Mouse (Mus musculus) E14TG2a.4 (cell line): ENCODE data around the gene Ugt1a9.

ENCODE experiments used
- H3K27me3 ChIP-seq: 2 replicates; pipeline ENCODE4 v1.6.1; 2014; ENCODE audit warnings: low read length, control low read depth; ENCODE audit not compliant: insufficient read depth
- H3K36me3 ChIP-seq: 2 replicates; pipeline ENCODE4 v1.6.1; 2014; ENCODE audit warnings: low read length, control low read depth; ENCODE audit not compliant: insufficient read depth
- H3K4me1 ChIP-seq: replicated peaks from 2 replicates; pipeline ENCODE4 v1.6.1; 2014; ENCODE audit warnings: low read depth, low read length, control low read depth
- H3K4me3 ChIP-seq: replicated peaks from 2 replicates; pipeline ENCODE4 v1.5.1; 2014; ENCODE audit warnings: mild to moderate bottlenecking, low read length
- H3K9me3 ChIP-seq: 2 replicates; pipeline ENCODE4 v1.6.1; 2014; ENCODE audit warnings: low read length, control low read depth
- CTCF ChIP-seq: conservative IDR thresholded peaks from 2 replicates; pipeline ENCODE4 v1.5.1; 2014; ENCODE audit warnings: low read length
- NANOG ChIP-seq: IDR thresholded peaks from 2 replicates; pipeline ENCODE4 v1.6.1; 2014; ENCODE audit warnings: borderline replicate concordance, low read length, mixed read lengths
- POU5F1 ChIP-seq: IDR thresholded peaks from 2 replicates; pipeline ENCODE4 v1.6.1; 2014; ENCODE audit warnings: low read length, borderline replicate concordance

The Ugt1a9 gene

DNA sequence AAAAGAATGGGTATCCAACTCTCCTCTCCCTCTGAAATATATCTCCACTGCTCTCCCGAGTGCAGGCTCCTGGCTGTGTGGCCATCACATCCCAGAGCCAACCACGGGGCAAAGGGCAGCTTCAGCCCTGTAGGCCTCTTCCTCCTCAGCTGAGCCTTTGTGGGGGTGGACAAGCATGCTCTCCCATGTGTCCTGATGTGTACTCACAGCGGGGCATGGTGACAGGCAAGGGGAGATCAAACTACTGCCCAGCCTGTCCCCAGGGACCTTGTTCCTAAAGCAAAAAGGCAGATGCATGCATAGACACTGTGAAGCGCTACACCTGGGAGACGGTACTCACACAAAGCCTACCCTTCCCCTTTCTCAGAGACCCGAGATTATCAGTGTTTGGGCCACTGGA lies 189.5 kb downstream of the Ugt1a9 start:
- Histone ChIP-seq H3K36me3 (peaks cover 59% of the 10 kb centered on the region), H3K27me3 (peaks cover 27% of the 10 kb centered on the region), H3K4me1 (peaks cover 37% of the 10 kb centered on the region), H3K4me3 (no peak overlapping the region), H3K9me3 (peaks cover 51% of the 10 kb centered on the region)
- TF ChIP-seq CTCF (no peak), POU5F1 (no peak), NANOG (no peak)

DNA sequence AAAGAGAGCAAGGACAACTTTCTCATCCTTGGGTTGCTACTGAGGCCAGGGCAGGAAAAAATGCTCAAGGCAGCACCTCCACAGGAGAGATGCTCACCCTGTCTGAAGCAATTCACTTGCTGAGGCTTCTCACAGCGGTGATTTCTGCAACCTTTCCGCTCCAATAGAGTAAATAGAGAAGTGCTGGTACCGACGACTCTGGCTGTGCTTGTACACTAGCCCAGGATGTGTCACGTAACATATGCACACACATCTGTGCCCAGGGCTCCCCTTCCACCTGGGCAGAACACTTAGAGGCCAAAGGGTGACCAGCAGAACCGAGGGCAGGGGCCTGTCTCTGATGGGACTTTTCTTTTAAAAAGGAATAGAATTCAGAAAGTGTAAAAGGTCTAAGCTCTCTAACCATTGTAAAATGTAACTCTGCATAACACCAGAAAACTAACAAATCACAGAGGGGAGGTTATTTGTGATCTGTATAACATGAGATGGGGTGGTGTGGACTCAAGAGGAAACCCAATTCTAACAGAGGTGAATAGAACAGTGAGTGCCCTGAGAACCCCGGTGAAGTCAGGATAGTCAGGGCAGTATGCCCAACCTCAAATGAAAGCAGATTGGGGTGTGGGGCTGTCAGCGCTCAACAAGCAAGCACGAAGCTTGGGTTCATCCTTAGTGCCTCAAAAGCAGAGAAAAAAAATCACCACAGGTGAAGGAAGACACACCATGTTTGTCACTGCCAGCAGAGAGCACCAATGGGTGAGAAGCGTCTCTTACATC lies 190.2 kb downstream of the Ugt1a9 start:
- Histone ChIP-seq H3K4me1 (peaks cover 38% of the 10 kb centered on the region), H3K36me3 (peaks cover 66% of the 10 kb centered on the region), H3K4me3 (no peak overlapping the region), H3K27me3 (peaks cover 21% of the 10 kb centered on the region), H3K9me3 (peaks cover 58% of the 10 kb centered on the region)
- TF ChIP-seq CTCF, result no peak
- no peak for TF ChIP-seq POU5F1
- no peak for TF ChIP-seq NANOG

DNA sequence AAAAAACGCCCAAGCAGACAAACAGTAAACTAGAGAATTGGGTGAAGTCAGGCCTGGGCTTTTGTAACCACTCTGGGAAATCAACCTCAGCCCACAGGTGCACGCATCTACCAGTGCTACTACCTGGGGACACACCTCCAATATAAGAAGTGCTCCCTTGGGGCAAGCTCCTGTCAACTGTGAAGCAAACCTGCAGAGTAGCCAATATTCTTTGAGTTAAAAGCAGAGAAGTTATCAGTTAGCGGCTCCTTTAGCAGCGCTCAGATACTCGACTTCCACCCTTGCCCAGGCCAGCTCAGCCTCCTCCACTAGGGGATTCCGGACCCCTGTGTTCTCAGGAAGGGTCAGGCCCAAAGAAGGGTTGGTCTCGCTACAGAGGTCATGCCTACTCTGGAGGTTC lies 191.1 kb downstream of the Ugt1a9 start:
- H3K4me1 ChIP-seq, result peaks cover 38% of the 10 kb centered on the region

DNA sequence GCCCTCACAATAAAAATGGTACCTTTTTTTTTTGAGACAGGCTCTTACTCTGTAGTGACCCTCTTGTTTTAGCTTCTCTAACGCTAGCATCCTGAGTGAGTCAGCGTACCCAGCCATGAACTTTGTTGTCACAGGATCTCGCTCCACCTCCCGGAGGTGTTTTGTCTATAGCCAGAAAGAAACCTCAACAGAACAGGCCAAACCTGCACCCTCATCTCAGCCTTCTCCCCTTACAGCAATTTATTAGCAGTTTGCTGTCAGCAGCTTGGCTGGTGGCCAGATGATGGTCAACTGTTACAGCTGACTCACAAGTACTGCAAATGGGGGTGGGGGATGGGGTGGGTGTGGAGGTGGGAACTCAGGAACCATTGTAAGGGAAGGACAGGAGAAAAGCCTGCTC lies 191.7 kb downstream of the Ugt1a9 start:
- H3K9me3 ChIP-seq, result peaks cover 71% of the 10 kb centered on the region
- no peak overlapping the region for H3K4me3 ChIP-seq
- H3K27me3 ChIP-seq, result peaks cover 11% of the 10 kb centered on the region
- H3K36me3 ChIP-seq, result peaks cover 80% of the 10 kb centered on the region
- TF ChIP-seq NANOG, result no peak
- TF ChIP-seq POU5F1, result no peak
- H3K4me1 ChIP-seq, result peaks cover 38% of the 10 kb centered on the region

More for the DNA sequence above, 191.1 kb downstream of the Ugt1a9 start:
- TF ChIP-seq NANOG (no peak), CTCF (no peak), POU5F1 (no peak)
- Histone ChIP-seq H3K9me3 (peaks cover 67% of the 10 kb centered on the region), H3K36me3 (peaks cover 75% of the 10 kb centered on the region), H3K4me3 (no peak overlapping the region), H3K27me3 (peaks cover 13% of the 10 kb centered on the region)

DNA sequence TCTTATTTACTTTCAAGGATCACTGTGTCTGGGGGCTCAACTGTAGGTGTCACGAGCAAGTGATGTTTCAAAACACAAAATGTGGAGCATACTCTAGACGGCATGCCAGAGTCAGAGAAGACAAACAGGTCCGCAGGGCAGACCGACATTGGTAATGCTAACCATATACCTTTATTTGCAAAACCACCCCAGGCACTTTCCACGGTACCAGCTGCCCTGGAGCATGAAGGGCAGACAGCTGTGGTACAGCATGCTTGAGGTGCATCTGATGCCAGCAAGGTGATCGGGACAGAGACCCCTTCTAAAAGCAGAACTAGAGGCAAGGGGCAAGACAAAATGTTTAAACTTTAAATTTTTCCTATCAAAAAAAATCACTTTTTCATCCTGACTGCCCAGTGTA lies 192.4 kb downstream of the Ugt1a9 start:
- TF ChIP-seq CTCF (no peak), POU5F1 (no peak)
- H3K9me3 ChIP-seq, result peaks cover 77% of the 10 kb centered on the region
- H3K36me3 ChIP-seq, result peaks cover 88% of the 10 kb centered on the region
- no peak overlapping the region for H3K4me3 ChIP-seq
- H3K4me1 ChIP-seq, result peaks cover 38% of the 10 kb centered on the region
- H3K27me3 ChIP-seq, result peaks cover 5% of the 10 kb centered on the region

DNA sequence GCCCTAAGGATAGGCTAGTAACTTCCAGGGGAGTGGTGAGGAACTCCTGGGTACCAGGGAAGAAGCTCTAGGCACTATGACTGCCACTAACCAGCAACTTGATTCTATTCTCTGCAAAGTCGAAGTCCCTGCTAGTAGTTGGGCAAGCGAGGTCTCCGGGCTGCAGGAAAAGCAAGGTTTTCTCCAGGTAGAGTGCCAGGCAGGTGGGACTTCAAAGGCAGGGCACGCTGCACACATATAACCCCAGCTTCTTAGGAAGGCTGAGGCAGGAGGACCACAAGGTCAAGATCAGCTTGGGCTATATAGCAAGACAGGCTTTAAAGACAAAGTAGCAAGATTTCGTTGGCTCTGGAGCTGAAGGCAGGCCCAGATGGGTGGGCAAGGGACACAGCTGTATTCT lies 193.2 kb downstream of the Ugt1a9 start:
- Histone ChIP-seq H3K4me1 (peaks cover 38% of the 10 kb centered on the region), H3K4me3 (no peak overlapping the region), H3K36me3 (peaks cover 96% of the 10 kb centered on the region), H3K9me3 (peaks cover 85% of the 10 kb centered on the region), H3K27me3 (no peaks in the 10 kb centered on the region)
- TF ChIP-seq CTCF (no peak), POU5F1 (no peak), NANOG (no peak)

DNA sequence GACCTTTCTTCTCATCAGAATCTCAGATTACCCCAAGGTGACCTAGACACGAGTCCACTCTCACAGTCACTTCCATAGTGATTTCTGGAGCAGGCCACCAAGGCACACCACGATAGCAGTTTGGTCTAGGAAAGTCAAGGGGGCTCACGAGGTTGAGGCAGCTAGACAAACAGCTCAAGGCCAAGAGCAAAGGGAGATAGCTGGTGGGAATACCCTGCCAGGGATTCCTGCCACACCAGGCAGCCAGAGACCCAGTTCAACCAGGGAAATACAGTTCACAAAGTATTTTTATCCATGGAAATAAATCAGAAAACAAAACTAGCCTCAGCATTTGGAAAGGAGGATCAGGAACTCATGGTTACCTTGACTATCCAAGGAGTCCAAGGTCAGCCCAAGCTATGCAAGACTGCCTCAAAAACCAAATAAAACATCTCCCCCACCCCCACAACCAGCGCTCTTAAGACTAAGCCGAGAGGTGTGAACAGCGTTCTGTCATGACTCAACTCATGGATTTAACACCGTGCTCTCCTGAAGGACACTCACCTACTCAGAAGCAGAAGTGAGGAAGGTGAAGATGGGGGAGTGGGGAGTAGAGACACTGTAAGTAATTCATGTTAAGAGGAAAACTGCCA lies 193.8 kb downstream of the Ugt1a9 start:
- Histone ChIP-seq H3K9me3 (peaks cover 88% of the 10 kb centered on the region), H3K36me3 (peaks cover 100% of the 10 kb centered on the region), H3K27me3 (no peaks in the 10 kb centered on the region), H3K4me3 (no peak overlapping the region), H3K4me1 (peaks cover 38% of the 10 kb centered on the region)
- TF ChIP-seq NANOG, result no peak
- TF ChIP-seq POU5F1, result no peak; the same call in 1 of the 2 replicates
- no peak for TF ChIP-seq CTCF

DNA sequence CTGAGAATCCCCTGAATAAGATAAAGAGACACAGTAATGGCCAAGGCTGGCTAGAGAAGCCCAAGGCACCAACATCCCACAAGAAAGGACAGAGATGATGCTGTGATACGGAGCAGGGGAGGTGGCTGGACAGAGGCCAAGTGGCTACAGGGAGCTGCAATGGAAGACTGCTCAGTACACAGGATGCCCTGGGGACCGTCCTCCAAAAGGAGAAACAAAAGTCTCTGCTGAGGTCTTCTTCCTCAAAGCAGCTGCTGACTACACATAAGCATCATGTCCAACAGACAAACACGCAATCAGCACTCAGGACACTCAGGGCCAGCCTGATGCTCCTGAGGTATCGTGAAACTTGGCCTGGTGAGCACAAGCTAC lies 194.3 kb downstream of the Ugt1a9 start:
- H3K4me1 ChIP-seq, result peaks cover 38% of the 10 kb centered on the region
- H3K27me3 ChIP-seq, result no peaks in the 10 kb centered on the region
- peaks cover 100% of the 10 kb centered on the region for H3K36me3 ChIP-seq
- TF ChIP-seq CTCF (no peak), NANOG (no peak), POU5F1 (no peak)
- H3K9me3 ChIP-seq, result peaks cover 88% of the 10 kb centered on the region
- H3K4me3 ChIP-seq, result no peak overlapping the region

DNA sequence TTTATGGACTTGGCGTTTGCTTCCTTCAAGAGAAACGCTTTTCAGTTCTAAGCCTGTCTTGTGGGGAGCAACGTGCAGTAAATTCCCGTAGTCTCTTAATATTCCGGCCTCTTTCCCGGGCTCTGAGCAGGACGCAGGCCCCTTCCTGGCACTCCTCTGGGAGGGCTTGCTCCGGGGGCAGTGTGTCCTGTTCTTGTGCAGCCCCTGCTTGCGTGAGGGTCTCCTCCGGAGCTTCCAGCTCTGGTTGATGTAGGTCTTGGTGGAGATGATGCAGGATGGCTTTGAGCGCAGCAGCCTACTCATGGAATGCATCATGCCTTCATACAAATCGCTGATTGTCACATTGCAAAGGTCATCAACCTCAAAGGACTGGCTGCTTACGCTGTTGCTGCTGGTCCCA lies 195.5 kb downstream of the Ugt1a9 start:
- TF ChIP-seq POU5F1 (no peak), CTCF (no peak), NANOG (no peak)
- H3K36me3 ChIP-seq, result peaks cover 97% of the 10 kb centered on the region
- no peaks in the 10 kb centered on the region for H3K27me3 ChIP-seq
- H3K9me3 ChIP-seq, result peaks cover 84% of the 10 kb centered on the region
- H3K4me1 ChIP-seq, result peaks cover 31% of the 10 kb centered on the region
- no peak overlapping the region for H3K4me3 ChIP-seq
